In the genomic region with DNA sequence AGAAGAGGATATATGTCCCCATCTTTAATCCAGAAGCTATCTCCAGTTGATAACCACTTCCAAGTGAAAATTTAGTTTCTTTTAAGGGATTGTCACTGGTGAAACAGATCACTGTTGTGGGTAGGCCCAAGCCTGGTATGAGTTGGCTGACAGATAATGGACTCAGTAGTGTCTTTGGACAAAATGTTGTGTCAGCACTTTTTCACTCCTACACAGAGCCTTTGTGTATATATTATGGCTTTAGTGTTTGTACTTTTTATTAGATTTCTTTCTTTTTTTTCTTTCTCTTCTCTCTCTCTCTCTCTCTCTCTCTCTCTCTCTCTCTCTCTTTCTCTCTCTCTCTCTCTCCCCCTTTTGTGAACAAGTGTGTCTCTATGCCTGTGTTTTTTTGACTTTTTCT, we compare ENCODE assay signal across 24 mouse cellular contexts. TPM values are rescaled to one million over a fixed set of nuclear protein-coding genes. Genes with fewer than 3 reads are reported as not detected.
"Had no signal": no experiment of that assay in that cellular context is flagged by ENCODE, and none has a peak within 500 bp of the region (broad histone marks: within the 10 kb centered on the region; RNA-seq: fewer than 3 reads in every experiment).

No protein-coding gene starts in this region.

- H3K9ac ChIP-seq: embryonic facial prominence, embryonic 12.5 days; embryonic facial prominence, embryonic 13.5 days; embryonic facial prominence, embryonic 15.5 days; forebrain, embryonic 12.5 days; forebrain, embryonic 13.5 days; forebrain, embryonic 15.5 days; forebrain, postnatal 0 days had no signal

- H3K36me3 ChIP-seq: embryonic facial prominence, embryonic 10.5 days; embryonic facial prominence, embryonic 12.5 days; embryonic facial prominence, embryonic 13.5 days; embryonic facial prominence, embryonic 15.5 days; forebrain, embryonic 10.5 days; forebrain, embryonic 12.5 days; forebrain, embryonic 15.5 days; heart, embryonic 10.5 days had no signal

- H3K4me1 ChIP-seq: embryonic facial prominence, embryonic 10.5 days; embryonic facial prominence, embryonic 12.5 days; embryonic facial prominence, embryonic 13.5 days; embryonic facial prominence, embryonic 15.5 days; forebrain, embryonic 12.5 days; forebrain, embryonic 13.5 days; forebrain, embryonic 15.5 days had no signal

- H3K27ac ChIP-seq: embryonic facial prominence, embryonic 10.5 days; embryonic facial prominence, embryonic 12.5 days; embryonic facial prominence, embryonic 13.5 days; embryonic facial prominence, embryonic 15.5 days; forebrain, embryonic 10.5 days; forebrain, embryonic 12.5 days; forebrain, embryonic 13.5 days; forebrain, embryonic 15.5 days; gastrocnemius, adult 2 months; heart, adult 2 months; heart, embryonic 10.5 days had no signal

- DNase-seq: cerebellum, postnatal 10 days; cerebellum, postnatal 14 days; cerebellum, postnatal 25 days; cerebellum, postnatal 36 days; embryo, embryonic 11 days; forebrain, postnatal 0 days; gastrocnemius, adult 2 months; gastrocnemius, postnatal 10 days; gastrocnemius, postnatal 14 days; gastrocnemius, postnatal 25 days; gastrocnemius, postnatal 36 days; heart, adult 11 months; heart, adult 18-20 months; heart, adult 2 months had no signal

- H3K27me3 ChIP-seq: embryonic facial prominence, embryonic 12.5 days; embryonic facial prominence, embryonic 13.5 days; embryonic facial prominence, embryonic 15.5 days; forebrain, embryonic 12.5 days; forebrain, embryonic 13.5 days; forebrain, embryonic 15.5 days had no signal

- H3K4me2 ChIP-seq: embryonic facial prominence, embryonic 12.5 days; embryonic facial prominence, embryonic 13.5 days; embryonic facial prominence, embryonic 15.5 days; forebrain, embryonic 12.5 days; forebrain, embryonic 13.5 days; forebrain, embryonic 15.5 days had no signal

- H3K4me3 ChIP-seq: embryonic facial prominence, embryonic 10.5 days; embryonic facial prominence, embryonic 12.5 days; embryonic facial prominence, embryonic 13.5 days; embryonic facial prominence, embryonic 15.5 days; erythroblast, embryonic 14.5 days; forebrain, embryonic 10.5 days; forebrain, embryonic 12.5 days; forebrain, embryonic 13.5 days; forebrain, embryonic 15.5 days; gastrocnemius, adult 2 months; heart, adult 2 months; heart, embryonic 10.5 days had no signal

- H3K9me3 ChIP-seq: embryonic facial prominence, embryonic 10.5 days; embryonic facial prominence, embryonic 12.5 days; embryonic facial prominence, embryonic 15.5 days; forebrain, embryonic 10.5 days; forebrain, embryonic 12.5 days; forebrain, embryonic 13.5 days; forebrain, embryonic 15.5 days; heart, embryonic 10.5 days had no signal

RNA-seq across cellular contexts. Expression of a gene that starts 52.7 kb away (rescaled TPM):
- polyA plus RNA-seq: erythroblast, embryonic 14.5 days had no signal
